Mouse (Mus musculus): ENCODE data around the gene Fam155a. TPM values are rescaled to one million over a fixed set of nuclear protein-coding genes. Genes with fewer than 3 reads are reported as not detected.

Gene Fam155a
- polyA plus RNA-seq, 1 experiment from 2014 or later: 1.2 TPM

- no peaks in the 10 kb centered on the region for H3K36me3 ChIP-seq
- no peak overlapping the region for H3K4me3 ChIP-seq (replicated peaks)
- H3K27me3 ChIP-seq: no peaks in the 10 kb centered on the region
- no peaks in the 10 kb centered on the region for H3K4me1 ChIP-seq
- no peak for ATAC-seq (ENCODE audit: insufficient number of reproducible peaks, low FRiP score, low TSS enrichment, low read depth)
- H3K27ac ChIP-seq (replicated peaks): no peak overlapping the region
- WGBS: 63% methylated on average over 4 of the region's 4 CpGs
- no peak overlapping the region for H3K4me2 ChIP-seq (replicated peaks)
- no peak overlapping the region for H3K9ac ChIP-seq
- no peaks in the 10 kb centered on the region for H3K9me3 ChIP-seq (replicated peaks)
Measured at GRCm38 (mm10) chr8:9211751-9212150, 559.2 kb downstream of the Fam155a start.

GRCm38 (mm10) chr8:9207505-9208051 is 563.4 kb downstream of the Fam155a start:
- no peaks in the 10 kb centered on the region for H3K27me3 ChIP-seq
- 93% methylated on average over 31 of the region's 31 CpGs for WGBS
- H3K4me2 ChIP-seq (replicated peaks): no peak overlapping the region
- no peak overlapping the region for H3K4me3 ChIP-seq (replicated peaks)
- H3K27ac ChIP-seq (replicated peaks): no peak overlapping the region
- peak; percentile 34; the same call in 1 of the 2 replicates for ATAC-seq (ENCODE audit: insufficient number of reproducible peaks, low FRiP score, low TSS enrichment, low read depth)
- no peaks in the 10 kb centered on the region for H3K9me3 ChIP-seq (replicated peaks)
- no peaks in the 10 kb centered on the region for H3K36me3 ChIP-seq
- H3K9ac ChIP-seq: no peak overlapping the region
- H3K4me1 ChIP-seq: no peaks in the 10 kb centered on the region

- 41% methylated on average over 10 of the region's 10 CpGs for WGBS
- H3K9ac ChIP-seq: no peak overlapping the region
- ATAC-seq (ENCODE audit: insufficient number of reproducible peaks, low FRiP score, low TSS enrichment, low read depth): no peak
- H3K27me3 ChIP-seq: no peaks in the 10 kb centered on the region
- H3K4me1 ChIP-seq: no peaks in the 10 kb centered on the region
- H3K4me3 ChIP-seq (replicated peaks): no peak overlapping the region
- no peaks in the 10 kb centered on the region for H3K9me3 ChIP-seq (replicated peaks)
- H3K27ac ChIP-seq (replicated peaks): no peak overlapping the region
- H3K36me3 ChIP-seq: no peaks in the 10 kb centered on the region
- no peak overlapping the region for H3K4me2 ChIP-seq (replicated peaks)
Measured at GRCm38 (mm10) chr8:9204345-9205067, 566.5 kb downstream of the Fam155a start.

- no peaks in the 10 kb centered on the region for H3K4me1 ChIP-seq
- no peak overlapping the region for H3K4me3 ChIP-seq (replicated peaks)
- H3K27me3 ChIP-seq: no peaks in the 10 kb centered on the region
- H3K36me3 ChIP-seq: no peaks in the 10 kb centered on the region
- WGBS: 88% methylated on average over 3 of the region's 3 CpGs
- no peaks in the 10 kb centered on the region for H3K9me3 ChIP-seq (replicated peaks)
- H3K4me2 ChIP-seq (replicated peaks): no peak overlapping the region
- no peak overlapping the region for H3K9ac ChIP-seq
- no peak overlapping the region for H3K27ac ChIP-seq (replicated peaks)
- ATAC-seq (ENCODE audit: insufficient number of reproducible peaks, low FRiP score, low TSS enrichment, low read depth): no peak
Measured at GRCm38 (mm10) chr8:9200099-9200498, 570.9 kb downstream of the Fam155a start.

- no peaks in the 10 kb centered on the region for H3K4me1 ChIP-seq
- no peak overlapping the region for H3K27ac ChIP-seq (replicated peaks)
- H3K4me2 ChIP-seq (replicated peaks): no peak overlapping the region
- H3K4me3 ChIP-seq (replicated peaks): no peak overlapping the region
- WGBS: 82% methylated on average over 3 of the region's 3 CpGs
- no peak for ATAC-seq (ENCODE audit: insufficient number of reproducible peaks, low FRiP score, low TSS enrichment, low read depth)
- H3K27me3 ChIP-seq: no peaks in the 10 kb centered on the region
- no peaks in the 10 kb centered on the region for H3K9me3 ChIP-seq (replicated peaks)
- H3K9ac ChIP-seq: no peak overlapping the region
- no peaks in the 10 kb centered on the region for H3K36me3 ChIP-seq
Measured at GRCm38 (mm10) chr8:9191682-9192081, 579.3 kb downstream of the Fam155a start.

GRCm38 (mm10) chr8:9188616-9189015 is 582.3 kb downstream of the Fam155a start:
- no peak for ATAC-seq (ENCODE audit: insufficient number of reproducible peaks, low FRiP score, low TSS enrichment, low read depth)
- no peaks in the 10 kb centered on the region for H3K4me1 ChIP-seq
- H3K27ac ChIP-seq (replicated peaks): no peak overlapping the region
- H3K9ac ChIP-seq: no peak overlapping the region
- no peaks in the 10 kb centered on the region for H3K27me3 ChIP-seq
- no peaks in the 10 kb centered on the region for H3K9me3 ChIP-seq (replicated peaks)
- H3K4me2 ChIP-seq (replicated peaks): no peak overlapping the region
- no peak overlapping the region for H3K4me3 ChIP-seq (replicated peaks)
- 31% methylated on average over 4 of the region's 4 CpGs for whole genome bisulfite sequencing
- H3K36me3 ChIP-seq: no peaks in the 10 kb centered on the region

GRCm38 (mm10) chr8:9185200-9185599 is 585.8 kb downstream of the Fam155a start:
- no peaks in the 10 kb centered on the region for H3K27me3 ChIP-seq

GRCm38 (mm10) chr8:9182461-9182860 is 588.5 kb downstream of the Fam155a start:
- 86% methylated on average over 7 of the region's 7 CpGs for WGBS
- no peak for ATAC-seq (ENCODE audit: insufficient number of reproducible peaks, low FRiP score, low TSS enrichment, low read depth)
- H3K4me1 ChIP-seq: no peaks in the 10 kb centered on the region
- no peak overlapping the region for H3K9ac ChIP-seq
- no peaks in the 10 kb centered on the region for H3K9me3 ChIP-seq (replicated peaks)
- no peak overlapping the region for H3K4me3 ChIP-seq (replicated peaks)
- H3K27ac ChIP-seq (replicated peaks): no peak overlapping the region
- H3K4me2 ChIP-seq (replicated peaks): no peak overlapping the region
- no peaks in the 10 kb centered on the region for H3K27me3 ChIP-seq
- no peaks in the 10 kb centered on the region for H3K36me3 ChIP-seq

More at GRCm38 (mm10) chr8:9185200-9185599, 585.8 kb downstream of the Fam155a start:
- Histone ChIP-seq H3K9me3 (replicated peaks) (no peaks in the 10 kb centered on the region), H3K9ac (no peak overlapping the region), H3K4me1 (no peaks in the 10 kb centered on the region), H3K4me2 (replicated peaks) (no peak overlapping the region), H3K4me3 (replicated peaks) (no peak overlapping the region), H3K36me3 (no peaks in the 10 kb centered on the region), H3K27ac (replicated peaks) (no peak overlapping the region)
- ATAC-seq (ENCODE audit: insufficient number of reproducible peaks, low FRiP score, low TSS enrichment, low read depth): no peak
- WGBS: 55% methylated on average over 2 of the region's 2 CpGs

GRCm38 (mm10) chr8:9180686-9181315 is 590.2 kb downstream of the Fam155a start:
- 86% methylated on average over 17 of the region's 17 CpGs for WGBS

GRCm38 (mm10) chr8:9176974-9177373 is 594.0 kb downstream of the Fam155a start:
- H3K36me3 ChIP-seq: no peaks in the 10 kb centered on the region
- H3K4me1 ChIP-seq: no peaks in the 10 kb centered on the region
- H3K4me3 ChIP-seq (replicated peaks): no peak overlapping the region
- ATAC-seq (ENCODE audit: insufficient number of reproducible peaks, low FRiP score, low TSS enrichment, low read depth): no peak
- WGBS: 62% methylated on average over 7 of the region's 7 CpGs
- H3K4me2 ChIP-seq (replicated peaks): no peak overlapping the region
- no peak overlapping the region for H3K27ac ChIP-seq (replicated peaks)
- no peak overlapping the region for H3K9ac ChIP-seq
- no peaks in the 10 kb centered on the region for H3K9me3 ChIP-seq (replicated peaks)
- no peaks in the 10 kb centered on the region; the same call in 1 of the 2 replicates for H3K27me3 ChIP-seq

More at GRCm38 (mm10) chr8:9180686-9181315, 590.2 kb downstream of the Fam155a start:
- Histone ChIP-seq H3K4me2 (replicated peaks) (no peak overlapping the region), H3K9me3 (replicated peaks) (no peaks in the 10 kb centered on the region), H3K27me3 (no peaks in the 10 kb centered on the region; the same call in 1 of the 2 replicates), H3K9ac (no peak overlapping the region), H3K36me3 (no peaks in the 10 kb centered on the region), H3K4me1 (no peaks in the 10 kb centered on the region), H3K4me3 (replicated peaks) (no peak overlapping the region), H3K27ac (replicated peaks) (no peak overlapping the region)
- ATAC-seq (ENCODE audit: insufficient number of reproducible peaks, low FRiP score, low TSS enrichment, low read depth): no peak

- WGBS: 23% methylated on average over 9 of the region's 9 CpGs
- no peak overlapping the region for H3K4me2 ChIP-seq (replicated peaks)
- no peaks in the 10 kb centered on the region for H3K36me3 ChIP-seq
- H3K4me1 ChIP-seq: no peaks in the 10 kb centered on the region
- no peak overlapping the region for H3K4me3 ChIP-seq (replicated peaks)
- no peaks in the 10 kb centered on the region for H3K9me3 ChIP-seq (replicated peaks)
- ATAC-seq (ENCODE audit: insufficient number of reproducible peaks, low FRiP score, low TSS enrichment, low read depth): no peak
- H3K27ac ChIP-seq (replicated peaks): no peak overlapping the region
- no peak overlapping the region for H3K9ac ChIP-seq
- no peaks in the 10 kb centered on the region; the same call in 1 of the 2 replicates for H3K27me3 ChIP-seq
Measured at GRCm38 (mm10) chr8:9174865-9175565, 595.9 kb downstream of the Fam155a start.

All from embryonic facial prominence, embryonic 15.5 days (tissue).